Mouse (Mus musculus): ENCODE results near the gene Ugt1a6a.

The Ugt1a6a gene

GRCm38 (mm10) chr1:88249596-88249995 lies 115.0 kb downstream of the Ugt1a6a start:
- no peak for DNase-seq (ENCODE audit: low read depth, low spot score)

- DNase-seq (ENCODE audit: low read depth, low spot score): no peak
Observed at GRCm38 (mm10) chr1:88250023-88250422, 115.4 kb downstream of the Ugt1a6a start.

GRCm38 (mm10) chr1:88253106-88253505 lies 118.5 kb downstream of the Ugt1a6a start:
- no peak for DNase-seq (ENCODE audit: low read depth, low spot score)

GRCm38 (mm10) chr1:88253540-88253939 lies 118.9 kb downstream of the Ugt1a6a start:
- no peak for DNase-seq (ENCODE audit: low read depth, low spot score)

- no peak for DNase-seq (ENCODE audit: low read depth, low spot score)
Observed at GRCm38 (mm10) chr1:88254793-88255465, 120.3 kb downstream of the Ugt1a6a start.

GRCm38 (mm10) chr1:88255466-88255857 lies 120.9 kb downstream of the Ugt1a6a start:
- DNase-seq (ENCODE audit: low read depth, low spot score): no peak

- DNase-seq (ENCODE audit: low read depth, low spot score): no peak
Observed at GRCm38 (mm10) chr1:88255989-88256754, 121.6 kb downstream of the Ugt1a6a start.

GRCm38 (mm10) chr1:88256886-88257663 lies 122.5 kb downstream of the Ugt1a6a start:
- no peak for DNase-seq (ENCODE audit: low read depth, low spot score)

- DNase-seq (ENCODE audit: low read depth, low spot score): no peak
Observed at GRCm38 (mm10) chr1:88257681-88258080, 123.1 kb downstream of the Ugt1a6a start.

GRCm38 (mm10) chr1:88258361-88258760 lies 123.8 kb downstream of the Ugt1a6a start:
- no peak for DNase-seq (ENCODE audit: low read depth, low spot score)

GRCm38 (mm10) chr1:88258881-88259642 lies 124.5 kb downstream of the Ugt1a6a start:
- DNase-seq (ENCODE audit: low read depth, low spot score): peak; percentile 18

GRCm38 (mm10) chr1:88259643-88260024 lies 125.0 kb downstream of the Ugt1a6a start:
- no peak for DNase-seq (ENCODE audit: low read depth, low spot score)

- no peak for DNase-seq (ENCODE audit: low read depth, low spot score)
Observed at GRCm38 (mm10) chr1:88260114-88260513, 125.5 kb downstream of the Ugt1a6a start.

- no peak for DNase-seq (ENCODE audit: low read depth, low spot score)
Observed at GRCm38 (mm10) chr1:88260604-88261377, 126.2 kb downstream of the Ugt1a6a start.

GRCm38 (mm10) chr1:88261706-88262105 lies 127.1 kb downstream of the Ugt1a6a start:
- DNase-seq (ENCODE audit: low read depth, low spot score): no peak

- peak; percentile 26 for DNase-seq (ENCODE audit: low read depth, low spot score)
Observed at GRCm38 (mm10) chr1:88262255-88262654, 127.6 kb downstream of the Ugt1a6a start.

GRCm38 (mm10) chr1:88262961-88263360 lies 128.4 kb downstream of the Ugt1a6a start:
- no peak for DNase-seq (ENCODE audit: low read depth, low spot score)

GRCm38 (mm10) chr1:88263778-88264177 lies 129.2 kb downstream of the Ugt1a6a start:
- DNase-seq (ENCODE audit: low read depth, low spot score): no peak

GRCm38 (mm10) chr1:88264237-88264868 lies 129.7 kb downstream of the Ugt1a6a start:
- DNase-seq (ENCODE audit: low read depth, low spot score): no peak

- DNase-seq (ENCODE audit: low read depth, low spot score): no peak
Observed at GRCm38 (mm10) chr1:88264869-88265240, 130.2 kb downstream of the Ugt1a6a start.

Measured in telencephalon, adult 2 months (tissue).